Mouse (Mus musculus): ENCODE measurements around the gene Mgat5. TPM values are rescaled to one million over a fixed set of nuclear protein-coding genes. Genes with fewer than 3 reads are reported as not detected.
A peak's percentile ranks its signal among the peaks of the same experiment; 100 is the strongest.

Mgat5 gene
- polyA plus RNA-seq, 1 experiment from 2014 or later: 4.6 TPM

DNA sequence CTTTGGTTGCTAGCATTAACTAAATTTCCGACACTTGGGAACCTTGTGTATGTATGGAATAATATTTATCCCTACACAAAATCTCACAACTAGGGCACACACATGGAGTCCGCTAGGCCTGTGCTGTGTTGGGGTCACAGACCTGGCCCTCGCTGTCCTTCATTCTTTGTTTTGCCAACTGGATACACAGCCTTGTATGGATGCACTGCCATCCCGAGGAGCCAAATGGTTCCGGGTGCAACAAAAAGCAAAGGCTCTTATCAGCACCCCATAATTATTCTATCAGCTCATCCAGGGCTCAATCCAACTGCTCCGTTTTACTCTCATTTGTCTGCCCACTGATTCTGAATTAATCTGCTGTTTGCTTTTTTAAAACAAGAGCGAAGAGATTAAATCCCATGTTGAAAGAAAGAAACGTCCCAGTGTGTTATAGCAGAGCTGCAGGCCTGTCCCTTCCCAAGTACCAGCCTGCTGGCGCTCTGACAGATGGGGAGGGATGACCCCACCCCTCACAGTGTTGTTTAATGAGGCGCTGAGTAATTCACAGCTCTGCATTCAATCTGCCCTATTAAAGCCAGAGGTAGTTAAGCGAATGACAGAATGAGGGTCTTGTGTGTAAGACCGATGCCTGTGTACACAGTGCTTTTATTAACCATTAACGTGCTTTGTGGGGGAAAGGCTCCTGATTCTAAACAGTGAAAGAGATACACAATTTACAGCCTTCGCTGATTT lies 326.2 kb downstream of the Mgat5 start:
- TF ChIP-seq CTCF (IDR thresholded peaks at IDR 0.05; ENCODE audit: low read depth): no peak
- H3K4me2 ChIP-seq (ENCODE audit: low read length): peak overlapping the region; percentile 11; the same call in 1 of the 2 replicates
- H3K9ac ChIP-seq (ENCODE audit: low read depth, low read length): no peak overlapping the region
- H3K36me3 ChIP-seq (ENCODE audit: insufficient read depth, low read length): no peaks in the 10 kb centered on the region
- WGBS: 22% methylated on average over 14 of the region's 14 CpGs
- H3K27ac ChIP-seq: no peak overlapping the region
- H3K9me3 ChIP-seq (replicated peaks; ENCODE audit: low read length): no peaks in the 10 kb centered on the region
- H3K27me3 ChIP-seq (ENCODE audit: insufficient read depth, low read length): no peaks in the 10 kb centered on the region
- DNase-seq (ENCODE audit: low spot score) (peak; percentile 80), ATAC-seq (replicated peaks; ENCODE audit: low FRiP score, low read depth) (peak; percentile 77)
- no peaks in the 10 kb centered on the region for H3K4me1 ChIP-seq (replicated peaks; ENCODE audit: insufficient read depth, low read length)
- no peak overlapping the region for H3K4me3 ChIP-seq (replicated peaks; ENCODE audit: low read depth, low read length)

DNA sequence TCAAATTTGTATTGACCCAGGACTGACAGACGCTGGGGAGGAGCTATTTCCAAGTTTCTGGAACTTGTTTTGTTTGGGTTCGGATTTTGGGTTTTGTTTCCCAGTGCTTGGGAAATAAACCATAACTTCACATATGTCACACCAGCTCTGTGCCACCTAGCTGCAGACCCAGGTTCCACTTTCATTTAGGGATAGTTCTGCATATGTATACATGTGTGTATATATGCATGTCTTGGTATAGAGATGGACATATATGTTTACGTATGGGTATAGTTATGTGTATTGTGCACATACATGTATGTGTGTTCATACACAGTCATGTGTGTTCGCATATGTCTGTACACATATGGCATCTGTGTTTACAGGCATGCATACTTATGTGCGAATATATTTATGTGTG lies 326.9 kb downstream of the Mgat5 start:
- Histone ChIP-seq H3K9ac (ENCODE audit: low read depth, low read length) (no peak overlapping the region), H3K36me3 (ENCODE audit: insufficient read depth, low read length) (no peaks in the 10 kb centered on the region), H3K27me3 (ENCODE audit: insufficient read depth, low read length) (no peaks in the 10 kb centered on the region), H3K4me1 (replicated peaks; ENCODE audit: insufficient read depth, low read length) (no peaks in the 10 kb centered on the region), H3K4me3 (replicated peaks; ENCODE audit: low read depth, low read length) (no peak overlapping the region), H3K9me3 (replicated peaks; ENCODE audit: low read length) (no peaks in the 10 kb centered on the region), H3K4me2 (ENCODE audit: low read length) (peak overlapping the region; percentile 11; the same call in 1 of the 2 replicates), H3K27ac (no peak overlapping the region)
- 0 out of 2 replicates have a peak, but pooled peaks have one; percentile 9 for ATAC-seq (replicated peaks; ENCODE audit: low FRiP score, low read depth)
- WGBS: 59% methylated on average over 5 of the region's 5 CpGs
- DNase-seq (ENCODE audit: low spot score): no peak
- TF ChIP-seq CTCF (IDR thresholded peaks at IDR 0.05; ENCODE audit: low read depth): no peak

DNA sequence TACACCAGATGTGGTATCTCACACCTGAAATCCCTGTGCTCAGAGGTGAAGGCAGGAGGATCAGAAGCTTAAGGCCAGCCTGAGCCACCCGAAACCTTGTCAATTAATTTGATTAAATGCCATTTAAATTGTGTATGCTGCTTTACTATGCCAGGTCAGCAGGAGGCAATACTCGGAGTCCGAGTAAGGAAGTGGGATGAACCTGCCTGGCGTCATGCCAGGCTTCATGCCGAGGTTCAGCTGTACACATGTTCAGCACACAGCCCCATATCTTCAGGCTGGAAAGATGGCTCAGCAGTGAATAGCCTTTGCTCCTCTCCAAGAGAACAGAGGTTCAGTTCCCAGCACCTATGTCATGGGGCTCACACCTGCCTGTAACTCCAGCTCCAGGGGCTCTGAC lies 331.6 kb downstream of the Mgat5 start:
- DNase-seq (ENCODE audit: low spot score): no peak
- no peaks in the 10 kb centered on the region for H3K9me3 ChIP-seq (replicated peaks; ENCODE audit: low read length)
- no peak for ATAC-seq (replicated peaks; ENCODE audit: low FRiP score, low read depth)
- no peak for TF ChIP-seq CTCF (IDR thresholded peaks at IDR 0.05; ENCODE audit: low read depth)
- 25% methylated on average over 5 of the region's 5 CpGs for WGBS
- H3K4me2 ChIP-seq (ENCODE audit: low read length): no peak overlapping the region
- no peak overlapping the region for H3K4me3 ChIP-seq (replicated peaks; ENCODE audit: low read depth, low read length)
- H3K4me1 ChIP-seq (replicated peaks; ENCODE audit: insufficient read depth, low read length): no peaks in the 10 kb centered on the region
- H3K27me3 ChIP-seq (ENCODE audit: insufficient read depth, low read length): no peaks in the 10 kb centered on the region
- H3K27ac ChIP-seq: no peak overlapping the region
- H3K36me3 ChIP-seq (ENCODE audit: insufficient read depth, low read length): no peaks in the 10 kb centered on the region
- no peak overlapping the region for H3K9ac ChIP-seq (ENCODE audit: low read depth, low read length)

DNA sequence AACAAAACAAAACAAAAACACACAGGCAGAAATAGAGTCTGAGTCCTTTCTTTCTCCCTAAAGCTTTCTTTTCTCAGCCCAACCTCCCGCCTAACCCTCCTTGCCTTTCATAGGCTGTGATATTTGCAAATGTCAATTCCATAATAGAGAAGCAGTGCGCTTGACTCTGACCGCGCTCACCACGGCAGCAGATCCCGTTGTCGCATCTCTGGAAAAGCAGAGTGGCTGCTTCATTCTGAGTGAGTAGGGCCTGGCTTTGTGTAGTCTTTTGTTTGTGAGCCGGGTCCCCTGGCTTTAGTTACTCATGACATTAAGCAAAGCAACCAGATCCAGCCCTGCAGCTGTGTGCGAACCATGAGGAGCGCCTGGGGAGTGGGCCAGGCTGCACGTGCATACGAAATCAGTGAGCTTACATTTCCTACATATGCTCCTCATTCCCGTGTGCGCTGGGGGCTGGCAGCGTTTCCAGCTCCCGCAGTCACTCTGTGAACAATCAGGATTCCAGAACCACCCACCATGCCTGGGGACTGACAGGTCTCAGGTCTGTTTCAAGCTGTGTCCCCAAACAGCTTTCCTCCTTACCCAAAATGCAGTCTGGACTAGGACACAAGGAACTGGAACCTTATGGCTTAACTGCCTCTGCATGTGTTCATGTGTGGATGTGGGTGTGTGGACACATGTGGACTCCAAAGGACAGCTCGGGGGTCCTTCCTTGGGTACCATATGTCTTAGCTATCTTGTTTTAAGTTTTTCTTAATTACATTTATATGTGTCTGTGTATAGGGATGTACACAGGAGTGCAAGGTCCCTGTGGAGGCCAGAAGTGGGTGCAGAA lies 332.6 kb downstream of the Mgat5 start:
- Histone ChIP-seq H3K4me2 (ENCODE audit: low read length) (peak overlapping the region; percentile 10; the same call in 1 of the 2 replicates), H3K9me3 (replicated peaks; ENCODE audit: low read length) (no peaks in the 10 kb centered on the region), H3K4me3 (replicated peaks; ENCODE audit: low read depth, low read length) (no peak overlapping the region), H3K36me3 (ENCODE audit: insufficient read depth, low read length) (no peaks in the 10 kb centered on the region), H3K27ac (no peak overlapping the region), H3K4me1 (replicated peaks; ENCODE audit: insufficient read depth, low read length) (no peaks in the 10 kb centered on the region), H3K27me3 (ENCODE audit: insufficient read depth, low read length) (no peaks in the 10 kb centered on the region), H3K9ac (ENCODE audit: low read depth, low read length) (no peak overlapping the region)
- peak; percentile 18 for DNase-seq (ENCODE audit: low spot score)
- no peak for TF ChIP-seq CTCF (IDR thresholded peaks at IDR 0.05; ENCODE audit: low read depth)
- WGBS: 27% methylated on average over 17 of the region's 17 CpGs
- no peak for ATAC-seq (replicated peaks; ENCODE audit: low FRiP score, low read depth)
